Comparison of ENCODE assay signal across 10 mouse cellular contexts in genomic region chr6:8412845-8413598, GRCm38 (mm10).
DNase-seq lines count a peak whose midpoint lies in the region; ATAC-seq and TF ChIP-seq lines count a peak whose summit lies in the region.
"Had no signal": no experiment of that assay in that cellular context is flagged by ENCODE, and none has a peak within 500 bp of the region (broad histone marks: within the 10 kb centered on the region; RNA-seq: fewer than 3 reads in every experiment).

No protein-coding gene starts in this region.

- no peaks in the 10 kb centered on the region for H3K9me3 ChIP-seq in forebrain, embryonic 11.5 days (ENCODE audit: control insufficient read depth, low read length)
- H3K9me3 ChIP-seq in forebrain, embryonic 10.5 days, result no peaks in the 10 kb centered on the region
- H3K9me3 ChIP-seq in limb, embryonic 11.5 days (ENCODE audit: control insufficient read depth, low read length), result no peaks in the 10 kb centered on the region
- H3K9me3 ChIP-seq in limb, embryonic 10.5 days (replicated peaks), result no peaks in the 10 kb centered on the region
- H3K9me3 ChIP-seq in forebrain, postnatal 0 days (ENCODE audit: low read length), result no peaks in the 10 kb centered on the region
- H3K9me3 ChIP-seq: limb, embryonic 15.5 days had no signal

- no peak overlapping the region for H3K9ac ChIP-seq in forebrain, embryonic 11.5 days (ENCODE audit: low read length)
- H3K9ac ChIP-seq in limb, embryonic 11.5 days (ENCODE audit: low read length), result no peak overlapping the region
- 0 out of 2 replicates have a peak overlapping the region, but pooled peaks have one; percentile 2 for H3K9ac ChIP-seq in forebrain, postnatal 0 days
- H3K9ac ChIP-seq: limb, embryonic 15.5 days had no signal

- TF ChIP-seq CTCF in forebrain, postnatal 0 days (IDR thresholded peaks at IDR 0.05; ENCODE audit: low read depth), result no peak

- no peak for DNase-seq in forebrain, embryonic 11.5 days (ENCODE audit: low spot score)
- no peak for DNase-seq in forebrain, embryonic 10.5 days (ENCODE audit: extremely low spot score, low spot score)
- DNase-seq in limb, embryonic 11.5 days (ENCODE audit: low spot score), result peak; percentile 14
- DNase-seq in limb, embryonic 10.5 days (ENCODE audit: low spot score), result no peak
- DNase-seq in forebrain, postnatal 0 days, result peak; percentile 42
- DNase-seq in retina, embryonic 14.5 days (ENCODE audit: low spot score), result peak; percentile 30
- no peak for DNase-seq in layer of hippocampus, adult 9-10 months (ENCODE audit: low spot score)
- DNase-seq in gastrocnemius, postnatal 10 days, result no peak

- 76% methylated on average over 10 of the region's 10 CpGs for WGBS in forebrain, embryonic 11.5 days
- WGBS in forebrain, embryonic 10.5 days, result 80% methylated on average over 10 of the region's 10 CpGs
- WGBS in limb, embryonic 11.5 days, result 79% methylated on average over 10 of the region's 10 CpGs
- WGBS in limb, embryonic 10.5 days, result 83% methylated on average over 10 of the region's 10 CpGs
- WGBS in forebrain, postnatal 0 days, result 45% methylated on average over 10 of the region's 10 CpGs

- H3K27ac ChIP-seq in forebrain, embryonic 11.5 days (ENCODE audit: low read depth, low read length), result no peak overlapping the region
- H3K27ac ChIP-seq in forebrain, embryonic 10.5 days, result no peak overlapping the region
- H3K27ac ChIP-seq in limb, embryonic 11.5 days (replicated peaks; ENCODE audit: low read depth, low read length), result no peak overlapping the region
- H3K27ac ChIP-seq in limb, embryonic 10.5 days, result no peak overlapping the region
- peak overlapping the region; percentile 55 for H3K27ac ChIP-seq in forebrain, postnatal 0 days (ENCODE audit: low read depth, low read length)
- H3K27ac ChIP-seq: limb, embryonic 15.5 days had no signal

- H3K4me2 ChIP-seq in forebrain, embryonic 11.5 days (ENCODE audit: low read depth, low read length, severe bottlenecking), result no peak overlapping the region
- no peak overlapping the region for H3K4me2 ChIP-seq in limb, embryonic 11.5 days (ENCODE audit: low read depth, severe bottlenecking)
- peak overlapping the region; percentile 26 for H3K4me2 ChIP-seq in forebrain, postnatal 0 days (ENCODE audit: low read depth)
- H3K4me2 ChIP-seq: limb, embryonic 15.5 days had no signal

- ATAC-seq in forebrain, embryonic 11.5 days (replicated peaks; ENCODE audit: low FRiP score), result peak; percentile 27; the same call in 1 of the 2 replicates
- no peak for ATAC-seq in limb, embryonic 11.5 days (ENCODE audit: insufficient number of reproducible peaks, low FRiP score, low TSS enrichment, low read depth)
- peak; percentile 62 for ATAC-seq in forebrain, postnatal 0 days
- ATAC-seq: inflammation-experienced regulatory T-cells, adult 6 months had no signal

- no peaks in the 10 kb centered on the region for H3K27me3 ChIP-seq in forebrain, embryonic 11.5 days (ENCODE audit: control insufficient read depth, insufficient read depth, low read length)
- H3K27me3 ChIP-seq in forebrain, embryonic 10.5 days (ENCODE audit: poor library complexity, severe bottlenecking), result no peaks in the 10 kb centered on the region
- H3K27me3 ChIP-seq in limb, embryonic 11.5 days (ENCODE audit: control insufficient read depth, insufficient read depth, low read length), result no peaks in the 10 kb centered on the region
- H3K27me3 ChIP-seq in limb, embryonic 10.5 days (ENCODE audit: low read depth, poor library complexity, severe bottlenecking), result no peaks in the 10 kb centered on the region
- H3K27me3 ChIP-seq in forebrain, postnatal 0 days (ENCODE audit: insufficient read depth, low read length), result no peaks in the 10 kb centered on the region
- H3K27me3 ChIP-seq: limb, embryonic 15.5 days had no signal

- H3K4me3 ChIP-seq in forebrain, embryonic 11.5 days (ENCODE audit: low read depth, low read length), result no peak overlapping the region
- no peak overlapping the region for H3K4me3 ChIP-seq in forebrain, embryonic 10.5 days
- no peak overlapping the region for H3K4me3 ChIP-seq in limb, embryonic 11.5 days (ENCODE audit: low read depth, low read length)
- H3K4me3 ChIP-seq in limb, embryonic 10.5 days, result no peak overlapping the region
- no peak overlapping the region for H3K4me3 ChIP-seq in forebrain, postnatal 0 days (ENCODE audit: low read depth, low read length)
- H3K4me3 ChIP-seq: limb, embryonic 15.5 days had no signal

- H3K36me3 ChIP-seq in forebrain, embryonic 11.5 days (ENCODE audit: control insufficient read depth, insufficient read depth, low read length), result no peaks in the 10 kb centered on the region
- H3K36me3 ChIP-seq in forebrain, embryonic 10.5 days (replicated peaks), result no peaks in the 10 kb centered on the region
- no peaks in the 10 kb centered on the region for H3K36me3 ChIP-seq in limb, embryonic 11.5 days (ENCODE audit: control insufficient read depth, insufficient read depth, low read length)
- no peaks in the 10 kb centered on the region for H3K36me3 ChIP-seq in limb, embryonic 10.5 days
- H3K36me3 ChIP-seq in forebrain, postnatal 0 days (ENCODE audit: insufficient read depth), result no peaks in the 10 kb centered on the region
- H3K36me3 ChIP-seq: limb, embryonic 15.5 days had no signal

- H3K4me1 ChIP-seq in forebrain, embryonic 11.5 days (replicated peaks; ENCODE audit: control insufficient read depth, insufficient read depth, low read length), result no peaks in the 10 kb centered on the region
- H3K4me1 ChIP-seq in forebrain, embryonic 10.5 days, result no peaks in the 10 kb centered on the region
- H3K4me1 ChIP-seq in limb, embryonic 11.5 days (ENCODE audit: control insufficient read depth, insufficient read depth, low read length), result no peaks in the 10 kb centered on the region
- H3K4me1 ChIP-seq in limb, embryonic 10.5 days, result no peaks in the 10 kb centered on the region
- peaks cover 7% of the 10 kb centered on the region for H3K4me1 ChIP-seq in forebrain, postnatal 0 days (ENCODE audit: insufficient read depth)
- H3K4me1 ChIP-seq: limb, embryonic 15.5 days had no signal

Comparison
In these comparisons a context has a peak if more than half of its experiments do, and no peak if none do; other contexts are left out.
1. DNase-seq: peak in limb, embryonic 11.5 days (single experiment), forebrain, postnatal 0 days (single experiment) and retina, embryonic 14.5 days (single experiment); none in forebrain, embryonic 11.5 days (single experiment), forebrain, embryonic 10.5 days (single experiment), limb, embryonic 10.5 days (single experiment), layer of hippocampus, adult 9-10 months (single experiment) and gastrocnemius, postnatal 10 days (single experiment).